2 mouse cellular contexts compared by ENCODE assay signal in the genomic region with DNA sequence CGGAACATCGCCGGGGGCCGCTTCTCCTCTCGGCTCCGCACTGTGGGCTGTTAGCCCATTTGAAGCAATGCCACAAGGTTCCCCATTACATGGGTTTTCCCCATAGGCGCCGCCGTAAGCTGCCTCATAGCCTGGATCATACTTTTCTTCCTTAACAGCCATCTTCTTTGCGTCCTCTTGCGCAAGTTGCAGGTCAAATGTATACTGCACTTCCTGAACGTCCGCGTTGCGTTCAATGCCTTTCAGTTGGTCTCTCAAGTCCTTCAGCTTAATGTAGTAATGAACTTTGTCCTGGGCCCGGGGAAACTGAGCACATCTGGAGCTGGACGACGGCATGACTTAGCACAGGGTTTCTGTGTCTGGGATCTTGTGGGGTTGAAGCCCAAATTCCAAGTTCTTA. TPM values are rescaled to one million over a fixed set of nuclear protein-coding genes. Genes with fewer than 3 reads are reported as not detected.
"Had no signal": no experiment of that assay in that cellular context is flagged by ENCODE, and none has a peak within 500 bp of the region (broad histone marks: within the 10 kb centered on the region; RNA-seq: fewer than 3 reads in every experiment).

No protein-coding gene starts in this region.

RNA-seq across cellular contexts. Expression of gene Agbl1, which starts 15.2 kb away (rescaled TPM):
- total RNA-seq: liver, adult 2 months; megakaryocyte-erythroid progenitor cell, adult 5-6 weeks had no signal
